Mouse (Mus musculus): ENCODE results near the gene Ino80b. TPM values are rescaled to one million over a fixed set of nuclear protein-coding genes. Genes with fewer than 3 reads are reported as not detected.

Gene Ino80b
- polyA plus RNA-seq, 1 experiment from 2014 or later: 13.3 TPM

- peak within 1 kb of the TSS; percentile 100 for H3K27ac ChIP-seq (ENCODE audit: low read depth)
- H3K9ac ChIP-seq: peak within 1 kb of the TSS; percentile 93
- ATAC-seq (ENCODE audit: insufficient read depth) (no peak), DNase-seq (no peak)
- WGBS: 58% methylated on average over 7 of the region's 7 CpGs
- no peak for TF ChIP-seq CTCF (IDR thresholded peaks at IDR 0.05; ENCODE audit: low read depth)
- peaks cover 3% of the 10 kb centered on the region; the same call in 1 of the 2 replicates for H3K36me3 ChIP-seq (ENCODE audit: insufficient read depth)
- H3K4me1 ChIP-seq (ENCODE audit: insufficient read depth): peaks cover 23% of the 10 kb centered on the region
- peak within 1 kb of the TSS; percentile 61 for H3K4me3 ChIP-seq (ENCODE audit: low read depth, low read length)
- no peaks in the 10 kb centered on the region for H3K9me3 ChIP-seq (ENCODE audit: low read depth, low read length)
- H3K4me2 ChIP-seq: peak within 1 kb of the TSS; percentile 91
- H3K27me3 ChIP-seq (ENCODE audit: insufficient read depth, low read length): no peaks in the 10 kb centered on the region
Observed at GRCm38 (mm10) chr6:83134951-83135513, 9.8 kb upstream of the Ino80b start, which contains the start of gene Rtkn. Gene Rtkn, plus strand, starts transcription at chr6:83135463.

GRCm38 (mm10) chr6:83134226-83134625, 9.0 kb upstream of the Ino80b start:
- 56% methylated on average over 3 of the region's 3 CpGs for WGBS
- H3K4me3 ChIP-seq (ENCODE audit: low read depth, low read length): no peak overlapping the region

GRCm38 (mm10) chr6:83132176-83132919, 7.1 kb upstream of the Ino80b start:
- no peak for ATAC-seq (ENCODE audit: insufficient read depth)
- Histone ChIP-seq H3K4me1 (ENCODE audit: insufficient read depth) (peaks cover 17% of the 10 kb centered on the region), H3K27ac (ENCODE audit: low read depth) (no peak overlapping the region; the same call in 1 of the 2 replicates)

More at GRCm38 (mm10) chr6:83134226-83134625, 9.0 kb upstream of the Ino80b start:
- H3K9me3 ChIP-seq (ENCODE audit: low read depth, low read length): no peaks in the 10 kb centered on the region
- no peak overlapping the region for H3K27ac ChIP-seq (ENCODE audit: low read depth)
- no peak overlapping the region for H3K4me2 ChIP-seq
- no peaks in the 10 kb centered on the region for H3K36me3 ChIP-seq (ENCODE audit: insufficient read depth)
- no peak for ATAC-seq (ENCODE audit: insufficient read depth)
- no peaks in the 10 kb centered on the region for H3K27me3 ChIP-seq (ENCODE audit: insufficient read depth, low read length)
- no peak for TF ChIP-seq CTCF (IDR thresholded peaks at IDR 0.05; ENCODE audit: low read depth)
- peaks cover 23% of the 10 kb centered on the region for H3K4me1 ChIP-seq (ENCODE audit: insufficient read depth)
- H3K9ac ChIP-seq: no peak overlapping the region
- no peak for DNase-seq

GRCm38 (mm10) chr6:83131469-83132034, 6.3 kb upstream of the Ino80b start:
- ATAC-seq (ENCODE audit: insufficient read depth) (no peak), DNase-seq (no peak)
- H3K4me2 ChIP-seq: 0 out of 2 replicates have a peak overlapping the region, but pooled peaks have one; percentile 20
- H3K4me3 ChIP-seq (ENCODE audit: low read depth, low read length): no peak overlapping the region
- H3K9me3 ChIP-seq (ENCODE audit: low read depth, low read length): no peaks in the 10 kb centered on the region
- 47% methylated on average over 6 of the region's 6 CpGs for WGBS
- H3K36me3 ChIP-seq (ENCODE audit: insufficient read depth): no peaks in the 10 kb centered on the region
- H3K4me1 ChIP-seq (ENCODE audit: insufficient read depth): peaks cover 17% of the 10 kb centered on the region
- peak overlapping the region; percentile 69; the same call in 1 of the 2 replicates for H3K27ac ChIP-seq (ENCODE audit: low read depth)
- no peak for TF ChIP-seq CTCF (IDR thresholded peaks at IDR 0.05; ENCODE audit: low read depth)
- H3K9ac ChIP-seq: no peak overlapping the region
- no peaks in the 10 kb centered on the region for H3K27me3 ChIP-seq (ENCODE audit: insufficient read depth, low read length)

More at GRCm38 (mm10) chr6:83132176-83132919, 7.1 kb upstream of the Ino80b start:
- Histone ChIP-seq H3K4me3 (ENCODE audit: low read depth, low read length) (no peak overlapping the region), H3K27me3 (ENCODE audit: insufficient read depth, low read length) (no peaks in the 10 kb centered on the region), H3K9me3 (ENCODE audit: low read depth, low read length) (no peaks in the 10 kb centered on the region), H3K9ac (no peak overlapping the region), H3K36me3 (ENCODE audit: insufficient read depth) (no peaks in the 10 kb centered on the region), H3K4me2 (no peak overlapping the region)
- DNase-seq: no peak
- TF ChIP-seq CTCF (IDR thresholded peaks at IDR 0.05; ENCODE audit: low read depth): no peak
- WGBS: 73% methylated on average over 9 of the region's 9 CpGs

GRCm38 (mm10) chr6:83127419-83127818, 2.2 kb upstream of the Ino80b start:
- Histone ChIP-seq H3K27ac (ENCODE audit: low read depth) (no peak overlapping the region), H3K4me1 (ENCODE audit: insufficient read depth) (peaks cover 13% of the 10 kb centered on the region), H3K4me2 (no peak overlapping the region), H3K36me3 (ENCODE audit: insufficient read depth) (0 out of 2 replicates have a peak, but pooled peaks cover 2% of the 10 kb centered on the region), H3K9me3 (ENCODE audit: low read depth, low read length) (no peaks in the 10 kb centered on the region), H3K9ac (no peak overlapping the region), H3K27me3 (ENCODE audit: insufficient read depth, low read length) (no peaks in the 10 kb centered on the region), H3K4me3 (ENCODE audit: low read depth, low read length) (no peak overlapping the region)
- DNase-seq: no peak
- no peak for ATAC-seq (ENCODE audit: insufficient read depth)
- 89% methylated on average over 5 of the region's 5 CpGs for WGBS
- peak; percentile 18 for TF ChIP-seq CTCF (IDR thresholded peaks at IDR 0.05; ENCODE audit: low read depth)

GRCm38 (mm10) chr6:83124851-83125312, 349 bp downstream of the Ino80b start:
- Histone ChIP-seq H3K9me3 (ENCODE audit: low read depth, low read length) (no peaks in the 10 kb centered on the region), H3K4me2 (peak overlapping the region; percentile 94), H3K27me3 (ENCODE audit: insufficient read depth, low read length) (no peaks in the 10 kb centered on the region), H3K9ac (peak overlapping the region; percentile 67), H3K4me3 (ENCODE audit: low read depth, low read length) (peak overlapping the region; percentile 75), H3K27ac (ENCODE audit: low read depth) (peak overlapping the region; percentile 70; the same call in 1 of the 2 replicates), H3K4me1 (ENCODE audit: insufficient read depth) (peaks cover 13% of the 10 kb centered on the region; the same call in 1 of the 2 replicates), H3K36me3 (ENCODE audit: insufficient read depth) (peaks cover 2% of the 10 kb centered on the region; the same call in 1 of the 2 replicates)
- ATAC-seq (ENCODE audit: insufficient read depth) (peak; percentile 2; the same call in 1 of the 2 replicates), DNase-seq (peak; percentile 98)
- under 1% methylated on average over 30 of the region's 30 CpGs for WGBS
- no peak for TF ChIP-seq CTCF (IDR thresholded peaks at IDR 0.05; ENCODE audit: low read depth)
